Mouse (Mus musculus): Measurements from ENCODE around the gene Rab11fip4. TPM values are rescaled to one million over a fixed set of nuclear protein-coding genes. Genes with fewer than 3 reads are reported as not detected.
A peak's percentile ranks its signal among the peaks of the same experiment; 100 is the strongest.
"Not testable (repeated sequence)": the region's sequence is repeated elsewhere in the genome, so short reads cannot be mapped to it uniquely, and the experiment has no call there.

Gene Rab11fip4
- polyA plus RNA-seq, 1 experiment: 4.7 TPM

GRCm38 (mm10) chr11:79689916-79690315, 98.9 kb downstream of the Rab11fip4 start:
- Histone ChIP-seq H3K4me3 (replicated peaks; ENCODE audit: control insufficient read depth, low read depth, low read length) (no peak overlapping the region), H3K4me1 (ENCODE audit: control insufficient read depth, insufficient read depth, low read length) (no peaks in the 10 kb centered on the region), H3K27ac (ENCODE audit: control insufficient read depth, insufficient read depth, low read depth, low read length, poor library complexity) (no peak overlapping the region)
- no peak for TF ChIP-seq CTCF (IDR thresholded peaks at IDR 0.05; ENCODE audit: control insufficient read depth, insufficient read depth, low read length)
- TF ChIP-seq POLR2A (IDR thresholded peaks at IDR 0.05; ENCODE audit: borderline replicate concordance, control insufficient read depth, low read depth, low read length): no peak
- WGBS: 58% methylated on average over 1 of the region's 1 CpGs

- Histone ChIP-seq H3K27ac (ENCODE audit: control insufficient read depth, insufficient read depth, low read depth, low read length, poor library complexity) (no peak overlapping the region), H3K4me1 (ENCODE audit: control insufficient read depth, insufficient read depth, low read length) (no peaks in the 10 kb centered on the region), H3K4me3 (replicated peaks; ENCODE audit: control insufficient read depth, low read depth, low read length) (no peak overlapping the region)
- WGBS: 84% methylated on average over 9 of the region's 9 CpGs
- TF ChIP-seq POLR2A (IDR thresholded peaks at IDR 0.05; ENCODE audit: borderline replicate concordance, control insufficient read depth, low read depth, low read length) (no peak), CTCF (IDR thresholded peaks at IDR 0.05; ENCODE audit: control insufficient read depth, insufficient read depth, low read length) (no peak)
Measured at GRCm38 (mm10) chr11:79691513-79691912, 100.5 kb downstream of the Rab11fip4 start.

DNA sequence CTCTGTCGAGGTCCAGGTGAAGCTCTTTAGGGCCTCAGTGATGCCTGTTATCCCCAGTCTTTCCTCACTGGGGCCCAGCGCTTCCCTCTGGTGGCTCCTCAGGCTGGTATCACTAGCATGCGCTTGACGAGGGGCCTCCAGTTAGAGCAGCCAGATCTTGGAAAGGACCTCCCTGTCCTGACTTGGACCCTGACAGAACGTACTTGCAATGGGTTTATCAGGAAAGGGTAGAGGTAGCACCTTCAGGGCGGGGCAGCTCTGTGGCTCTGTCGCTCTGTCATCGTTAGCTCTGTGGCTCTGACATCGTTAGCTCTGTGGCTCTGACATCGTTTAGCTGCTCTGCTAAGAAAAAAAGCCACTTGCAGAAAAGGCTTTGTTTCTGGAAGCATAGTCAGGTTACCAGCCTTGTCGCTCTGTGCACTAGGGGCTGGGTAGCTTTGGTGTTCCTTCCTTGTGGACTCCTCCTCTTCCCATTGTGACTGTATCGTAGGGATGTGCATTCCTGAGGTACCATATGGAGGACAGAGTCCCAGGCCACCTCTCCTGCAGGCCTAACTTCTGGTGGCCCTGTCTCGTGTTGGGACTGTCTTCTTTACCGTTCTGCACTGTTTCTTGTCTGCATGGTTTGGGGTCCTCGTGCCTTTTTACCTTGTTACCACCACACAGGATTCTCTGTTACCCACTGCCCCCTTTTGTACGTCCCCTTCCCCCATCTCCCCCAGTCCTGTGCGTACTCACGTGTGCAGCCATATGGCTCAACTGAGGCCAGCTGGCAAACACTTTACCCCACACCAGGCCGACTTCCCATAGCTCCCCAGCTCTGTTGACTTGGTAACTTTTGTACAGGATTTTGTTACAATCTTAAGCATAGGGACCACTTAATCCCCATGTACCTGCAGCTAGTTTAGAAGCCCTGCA, 105.6 kb downstream of the Rab11fip4 start:
- H3K27ac ChIP-seq (ENCODE audit: control insufficient read depth, insufficient read depth, low read depth, low read length, poor library complexity): no peak overlapping the region
- TF ChIP-seq CTCF (IDR thresholded peaks at IDR 0.05; ENCODE audit: control insufficient read depth, insufficient read depth, low read length) (no peak), POLR2A (IDR thresholded peaks at IDR 0.05; ENCODE audit: borderline replicate concordance, control insufficient read depth, low read depth, low read length) (no peak)
- no peak overlapping the region for H3K4me3 ChIP-seq (replicated peaks; ENCODE audit: control insufficient read depth, low read depth, low read length)
- 76% methylated on average over 19 of the region's 19 CpGs for WGBS
- H3K4me1 ChIP-seq (ENCODE audit: control insufficient read depth, insufficient read depth, low read length): no peaks in the 10 kb centered on the region

DNA sequence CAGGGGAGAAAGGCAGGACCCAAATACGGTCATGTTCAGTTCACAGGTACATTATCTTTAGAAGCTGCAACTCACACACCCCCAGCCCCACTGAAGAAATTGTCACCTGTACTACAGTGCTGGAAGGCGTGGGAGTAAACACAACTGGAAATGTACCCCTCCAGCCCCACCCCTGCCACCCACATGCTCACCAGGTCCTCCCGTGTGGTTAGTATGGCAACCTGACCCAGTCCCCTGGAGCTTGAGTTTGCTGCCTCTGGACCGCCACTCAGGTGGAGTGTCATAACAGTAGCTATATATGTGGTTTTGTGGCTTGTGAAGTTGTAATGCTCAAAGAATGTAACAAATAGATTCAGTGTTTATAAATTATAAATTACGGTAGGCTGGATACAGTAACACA, 107.1 kb downstream of the Rab11fip4 start:
- H3K4me1 ChIP-seq (ENCODE audit: control insufficient read depth, insufficient read depth, low read length): no peaks in the 10 kb centered on the region
- no peak overlapping the region for H3K4me3 ChIP-seq (replicated peaks; ENCODE audit: control insufficient read depth, low read depth, low read length)
- TF ChIP-seq POLR2A (IDR thresholded peaks at IDR 0.05; ENCODE audit: borderline replicate concordance, control insufficient read depth, low read depth, low read length) (no peak), CTCF (IDR thresholded peaks at IDR 0.05; ENCODE audit: control insufficient read depth, insufficient read depth, low read length) (no peak)
- H3K27ac ChIP-seq (ENCODE audit: control insufficient read depth, insufficient read depth, low read depth, low read length, poor library complexity): no peak overlapping the region
- 48% methylated on average over 5 of the region's 5 CpGs for WGBS

DNA sequence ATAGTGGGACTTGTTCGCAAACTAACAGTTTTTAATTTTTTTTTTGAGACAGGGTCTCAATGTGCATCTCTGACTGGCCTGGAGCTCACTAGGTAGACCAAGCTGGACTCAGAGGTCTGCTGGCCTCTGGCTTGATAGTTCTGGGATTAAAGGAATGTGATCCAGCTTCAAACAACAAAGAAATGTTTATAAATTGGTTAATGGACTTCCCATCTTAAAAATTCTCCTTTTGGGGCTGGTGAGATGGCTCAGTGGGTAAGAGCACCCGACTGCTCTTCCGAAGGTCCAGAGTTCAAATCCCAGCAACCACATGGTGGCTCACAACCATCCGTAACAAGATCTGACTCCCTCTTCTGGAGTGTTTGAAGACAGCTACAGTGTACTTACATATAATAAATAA, 107.5 kb downstream of the Rab11fip4 start:
- H3K4me1 ChIP-seq (ENCODE audit: control insufficient read depth, insufficient read depth, low read length); H3K27ac ChIP-seq (ENCODE audit: control insufficient read depth, insufficient read depth, low read depth, low read length, poor library complexity); H3K4me3 ChIP-seq (replicated peaks; ENCODE audit: control insufficient read depth, low read depth, low read length): not testable (repeated sequence)
- 76% methylated on average over 4 of the region's 4 CpGs for WGBS

GRCm38 (mm10) chr11:79701466-79701865, 110.5 kb downstream of the Rab11fip4 start:
- Histone ChIP-seq H3K4me1 (ENCODE audit: control insufficient read depth, insufficient read depth, low read length) (peaks cover under 1% of the 10 kb centered on the region; the same call in 1 of the 2 replicates), H3K4me3 (replicated peaks; ENCODE audit: control insufficient read depth, low read depth, low read length) (no peak overlapping the region), H3K27ac (ENCODE audit: control insufficient read depth, insufficient read depth, low read depth, low read length, poor library complexity) (no peak overlapping the region)
- 88% methylated on average over 7 of the region's 7 CpGs for WGBS
- no peak for TF ChIP-seq POLR2A (IDR thresholded peaks at IDR 0.05; ENCODE audit: borderline replicate concordance, control insufficient read depth, low read depth, low read length)
- TF ChIP-seq CTCF (IDR thresholded peaks at IDR 0.05; ENCODE audit: control insufficient read depth, insufficient read depth, low read length): no peak

DNA sequence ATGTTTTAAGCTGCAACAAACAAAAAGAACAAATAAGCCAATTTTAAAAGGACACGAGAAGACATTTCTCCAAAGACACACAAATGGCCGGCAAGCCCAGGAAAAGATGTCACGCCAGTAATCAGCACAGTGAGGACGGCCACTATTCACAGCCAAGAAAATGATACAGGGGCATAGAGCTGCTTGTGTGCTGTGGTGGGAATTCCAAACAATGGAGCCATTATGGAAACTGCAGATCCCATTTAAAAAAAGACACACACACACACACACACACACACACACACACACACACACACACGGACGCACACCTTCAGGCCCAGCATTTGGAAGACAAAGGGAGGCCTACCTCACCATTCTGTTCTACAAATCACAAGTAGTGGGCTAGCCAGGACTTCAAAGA, 111.1 kb downstream of the Rab11fip4 start:
- Histone ChIP-seq H3K27ac (ENCODE audit: control insufficient read depth, insufficient read depth, low read depth, low read length, poor library complexity) (no peak overlapping the region), H3K4me3 (replicated peaks; ENCODE audit: control insufficient read depth, low read depth, low read length) (no peak overlapping the region), H3K4me1 (ENCODE audit: control insufficient read depth, insufficient read depth, low read length) (peaks cover 2% of the 10 kb centered on the region; the same call in 1 of the 2 replicates)
- TF ChIP-seq CTCF (IDR thresholded peaks at IDR 0.05; ENCODE audit: control insufficient read depth, insufficient read depth, low read length) (no peak), POLR2A (IDR thresholded peaks at IDR 0.05; ENCODE audit: borderline replicate concordance, control insufficient read depth, low read depth, low read length) (no peak)
- 84% methylated on average over 6 of the region's 6 CpGs for WGBS

DNA sequence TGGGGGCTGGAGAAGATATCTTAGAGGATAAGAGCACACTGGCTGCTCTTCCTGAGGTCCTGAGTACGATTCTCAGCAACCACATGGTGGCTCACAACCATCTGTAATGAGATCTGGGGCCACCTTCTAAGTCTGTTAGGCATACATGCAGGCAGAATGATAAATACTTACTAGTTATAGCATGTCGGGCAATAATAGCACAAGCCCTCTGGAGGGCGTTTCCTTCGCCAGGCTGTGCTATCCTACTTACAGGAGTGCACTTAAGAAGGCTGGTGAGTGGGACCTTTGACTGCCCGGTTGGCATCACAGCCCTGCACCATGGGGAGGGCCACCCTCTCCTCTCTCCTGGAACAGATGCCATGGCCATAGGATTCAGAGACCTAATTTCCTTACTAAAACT, 112.4 kb downstream of the Rab11fip4 start:
- peak overlapping the region; percentile 94 for H3K4me3 ChIP-seq (replicated peaks; ENCODE audit: control insufficient read depth, low read depth, low read length)
- WGBS: under 1% methylated on average over 5 of the region's 5 CpGs
- no peak for TF ChIP-seq POLR2A (IDR thresholded peaks at IDR 0.05; ENCODE audit: borderline replicate concordance, control insufficient read depth, low read depth, low read length)
- peak overlapping the region; percentile 96; the same call in 1 of the 2 replicates for H3K27ac ChIP-seq (ENCODE audit: control insufficient read depth, insufficient read depth, low read depth, low read length, poor library complexity)
- peaks cover 2% of the 10 kb centered on the region; the same call in 1 of the 2 replicates for H3K4me1 ChIP-seq (ENCODE audit: control insufficient read depth, insufficient read depth, low read length)
